Mouse (Mus musculus): ENCODE measurements around the gene Psme2b.
"Not testable (repeated sequence)": the region's sequence is repeated elsewhere in the genome, so short reads cannot be mapped to it uniquely, and the experiment has no call there.

GRCm38 (mm10) chr11:48923818-48924217 lies 22.2 kb downstream of the Psme2b start:
- TF ChIP-seq POLR2A, CTCF (IDR thresholded peaks at IDR 0.05; ENCODE audit: extremely low read depth, insufficient read depth, low read length): not testable (repeated sequence)
